ENCODE assay signal across 18 mouse cellular contexts in the genomic region with DNA sequence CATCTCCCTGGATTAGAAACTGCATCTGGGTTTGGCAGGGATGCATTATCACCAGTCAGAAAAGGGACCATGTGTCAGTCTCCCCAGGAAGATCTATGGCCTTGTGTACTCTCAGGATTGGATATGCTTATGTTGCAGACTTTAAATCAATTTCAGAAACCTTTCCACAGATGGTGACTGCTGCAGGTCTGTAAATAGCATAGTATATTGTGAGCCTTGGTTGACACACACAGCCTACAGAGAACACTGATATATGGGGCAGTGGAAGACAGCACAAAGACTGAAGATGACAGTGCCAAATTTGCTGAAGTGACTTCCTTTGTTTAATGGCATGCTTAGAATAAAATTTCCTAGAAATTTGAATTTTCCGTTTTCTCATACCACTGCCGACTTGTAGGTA.
"Had no signal": no experiment of that assay in that cellular context is flagged by ENCODE, and none has a peak within 500 bp of the region (broad histone marks: within the 10 kb centered on the region; RNA-seq: fewer than 3 reads in every experiment).

No protein-coding gene starts in this region.

- H3K27ac ChIP-seq: liver, embryonic 14.5 days; midbrain, embryonic 13.5 days; midbrain, embryonic 15.5 days; neural tube, embryonic 12.5 days; stomach, embryonic 15.5 days; stomach, postnatal 0 days had no signal

- H3K27me3 ChIP-seq: midbrain, embryonic 15.5 days; neural tube, embryonic 12.5 days; stomach, embryonic 15.5 days had no signal

- ATAC-seq: midbrain, embryonic 13.5 days; midbrain, embryonic 15.5 days had no signal

- H3K4me3 ChIP-seq: midbrain, embryonic 13.5 days; midbrain, embryonic 15.5 days; myocyte; neural tube, embryonic 12.5 days; stomach, embryonic 15.5 days had no signal

- H3K9me3 ChIP-seq: midbrain, embryonic 13.5 days; midbrain, embryonic 15.5 days; neural tube, embryonic 12.5 days; stomach, embryonic 15.5 days had no signal

- H3K9ac ChIP-seq: liver, embryonic 14.5 days; lung, embryonic 14.5 days; midbrain, embryonic 13.5 days; midbrain, embryonic 15.5 days; neural tube, embryonic 12.5 days; stomach, embryonic 15.5 days had no signal

- H3K36me3 ChIP-seq: midbrain, embryonic 13.5 days; midbrain, embryonic 15.5 days; neural tube, embryonic 12.5 days; stomach, embryonic 15.5 days had no signal

- DNase-seq: lung, adult 18-20 months; lung, embryonic 14.5 days; lung, postnatal 10 days; lung, postnatal 4 days; retina, postnatal 1 day; right cerebral cortex, adult 18-20 months; right cerebral cortex, postnatal 25 days; thymus, adult 2 months; thymus, postnatal 25 days; thymus, postnatal 4 days had no signal

- H3K4me2 ChIP-seq: lung, embryonic 14.5 days; midbrain, embryonic 11.5 days; midbrain, embryonic 13.5 days; midbrain, embryonic 15.5 days; neural tube, embryonic 12.5 days; stomach, embryonic 15.5 days had no signal

- H3K4me1 ChIP-seq: midbrain, embryonic 15.5 days; neural tube, embryonic 12.5 days; stomach, embryonic 15.5 days had no signal
